Mouse (Mus musculus) adrenal gland, adult 18-20 months (tissue): ENCODE measurements around the gene Setd5. TPM values are rescaled to one million over a fixed set of nuclear protein-coding genes. Genes with fewer than 3 reads are reported as not detected.

ENCODE experiments used
- DNase-seq, 2 experiments: peaks; one replicate each; pipeline ENCODE4 v3.0.0; 2021 to 2022; ENCODE audit warnings: low spot score in 2 of 2
- total RNA-seq, 2 experiments: library from RNA; stranded (reverse); gene quantifications; 1 replicate in 1 of 2; 2 replicates in 1 of 2; pipeline ENCODE4 v1.2.3; 2021

Gene Setd5
- total RNA-seq, 2 experiments from 2014 or later = 72.2 to 86.2 TPM

DNA sequence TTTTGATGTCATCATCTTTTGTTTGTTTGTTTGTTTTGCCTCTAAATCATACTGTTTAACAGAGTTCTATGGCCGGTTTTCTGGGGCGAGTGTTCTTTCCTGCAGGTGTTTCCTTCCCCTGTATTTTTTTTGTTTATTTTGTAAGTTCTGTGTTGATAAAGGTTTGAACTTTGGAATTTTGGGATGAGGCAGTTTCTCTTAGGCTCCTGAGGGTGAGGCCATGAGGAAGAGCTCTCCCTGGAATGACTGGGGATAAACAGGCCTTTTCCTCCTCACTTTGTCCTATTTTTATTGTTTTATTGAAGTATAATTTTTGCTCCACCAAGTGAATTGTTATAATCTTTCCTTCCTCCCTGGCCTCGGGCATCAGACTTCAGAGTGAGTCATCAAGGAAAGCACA is 24.2 kb upstream of the Setd5 start:
- DNase-seq = no peak

DNA sequence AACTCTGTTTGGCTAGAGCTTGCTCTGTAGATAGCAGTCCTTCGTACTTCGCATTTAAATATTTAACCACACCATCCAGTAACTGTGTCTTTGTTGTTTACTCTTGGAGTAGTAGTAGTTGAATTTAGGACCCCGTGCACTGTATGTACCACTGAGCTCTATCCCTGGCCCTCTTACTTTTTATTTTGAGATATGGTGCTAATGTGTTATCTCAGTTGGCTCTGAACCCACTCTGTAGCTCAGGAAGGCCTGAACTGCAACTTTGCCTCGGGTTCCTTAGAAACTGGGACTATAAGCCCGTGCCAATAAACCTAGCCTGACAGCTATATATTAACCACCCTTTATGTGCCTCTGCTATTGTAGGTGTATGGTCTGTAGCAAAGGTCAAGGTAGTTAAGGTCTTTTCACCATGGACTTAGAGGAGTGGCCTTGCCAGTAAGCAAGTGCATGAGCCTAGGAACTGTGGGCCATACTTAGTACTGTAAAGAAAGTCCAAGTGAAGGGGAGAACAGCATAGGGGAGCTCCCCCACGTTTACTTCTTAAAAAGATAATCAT is 22.5 kb upstream of the Setd5 start:
- DNase-seq = no peak

- DNase-seq = no peak
Observed at GRCm38 (mm10) chr6:113060892-113061563, 16.1 kb upstream of the Setd5 start.

DNA sequence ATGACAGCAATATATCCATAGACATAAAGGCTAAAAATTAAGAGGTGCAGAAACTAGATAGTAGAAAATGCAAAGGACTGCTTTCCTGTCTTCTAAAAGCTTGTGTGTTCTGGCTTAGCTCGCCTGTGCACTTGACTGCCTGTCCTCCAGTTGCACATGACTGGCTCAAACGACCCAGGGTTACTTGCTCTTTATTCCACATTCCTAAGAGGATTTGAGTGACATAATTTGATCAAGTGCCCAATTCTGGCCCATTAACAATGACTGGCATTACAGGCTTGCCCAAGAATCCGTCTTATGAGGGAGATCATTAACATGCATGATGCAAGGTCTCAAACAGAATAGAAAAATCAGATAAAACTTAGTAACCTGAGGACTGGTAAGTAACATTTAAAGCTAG is 14.9 kb upstream of the Setd5 start:
- DNase-seq = no peak

- DNase-seq = no peak
Observed at GRCm38 (mm10) chr6:113063363-113063762, 13.8 kb upstream of the Setd5 start.

DNA sequence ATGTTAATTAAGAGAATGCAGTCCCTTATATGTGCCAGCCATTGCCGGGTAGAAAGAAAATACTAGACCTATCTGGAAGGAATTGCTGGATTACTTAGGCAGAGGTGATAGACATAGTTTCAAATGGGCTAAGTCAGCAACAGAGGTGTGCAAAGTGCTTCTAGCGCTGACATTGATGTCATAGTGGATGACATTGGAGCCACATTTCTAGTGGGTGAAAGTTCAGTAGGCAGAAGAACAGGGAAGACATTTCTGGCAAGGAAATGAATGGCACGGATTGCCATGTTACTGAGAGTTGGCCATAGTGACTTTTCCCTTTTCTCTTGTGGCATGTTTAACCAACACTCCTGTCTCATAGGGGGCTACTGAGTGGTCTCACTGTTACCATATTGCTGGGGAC is 12.0 kb upstream of the Setd5 start:
- no peak for DNase-seq

DNA sequence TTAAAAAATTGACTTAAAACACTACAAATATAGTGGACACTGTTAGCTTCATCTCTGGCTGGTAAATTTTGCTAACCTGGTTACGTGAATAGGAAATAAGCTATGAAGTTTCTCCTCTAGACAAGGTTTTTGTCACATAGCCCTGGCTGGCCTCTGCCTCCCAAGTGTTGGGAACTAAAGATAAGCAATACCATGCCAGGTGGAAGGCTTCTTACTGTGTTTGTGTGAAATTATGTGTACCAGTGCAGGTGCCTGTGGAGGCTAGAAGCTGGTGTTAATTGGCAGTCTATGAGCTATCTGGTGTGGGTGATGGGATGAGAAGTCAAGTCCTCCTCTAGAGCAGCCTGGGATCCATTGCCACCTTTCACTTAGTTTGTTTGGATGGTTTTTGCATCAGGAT is 8.0 kb upstream of the Setd5 start:
- no peak for DNase-seq

- DNase-seq = no peak
Observed at GRCm38 (mm10) chr6:113075261-113075660, 1.9 kb upstream of the Setd5 start.

DNA sequence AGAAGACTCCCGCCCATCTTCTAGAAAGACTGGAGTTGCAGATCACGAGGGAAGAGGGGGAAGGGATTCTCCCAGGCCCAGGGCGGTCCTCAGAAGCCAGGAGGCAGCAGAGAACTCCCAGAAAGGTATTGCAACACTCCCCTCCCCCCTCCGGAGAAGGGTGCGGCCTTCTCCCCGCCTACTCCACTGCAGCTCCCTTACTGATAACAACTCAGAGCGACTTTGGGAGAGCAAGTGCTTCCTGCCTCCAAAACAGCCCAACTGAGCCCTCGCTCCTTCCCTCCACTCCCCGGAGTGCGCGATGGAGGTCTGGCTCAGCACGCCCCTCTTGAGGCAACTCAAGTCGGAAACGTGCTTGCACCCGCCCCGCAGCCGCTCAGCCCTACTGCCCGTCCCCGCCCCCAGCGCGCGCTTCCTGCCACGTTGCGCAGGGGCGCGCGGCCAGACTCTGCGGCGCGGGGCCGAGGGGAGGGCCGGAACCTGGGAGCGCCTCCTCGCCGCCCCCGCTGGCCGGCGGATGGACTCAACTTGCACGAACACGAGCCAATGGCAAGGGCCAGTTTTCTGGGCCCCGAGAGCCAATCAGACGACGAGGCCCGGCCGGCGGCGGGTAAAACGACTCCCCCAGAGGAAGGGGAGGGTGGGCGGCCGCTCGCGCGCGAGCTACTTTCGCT is 1.0 kb upstream of the Setd5 start:
- peak; percentile 93 to 96 for DNase-seq

GRCm38 (mm10) chr6:113077569-113078030 is 435 bp downstream of the Setd5 start:
- DNase-seq = no peak

- DNase-seq = peak; percentile 28 to 32
Observed at GRCm38 (mm10) chr6:113078031-113078721, 1.0 kb downstream of the Setd5 start.

- DNase-seq = peak in 1 of 2 experiments; percentile 24
Observed at GRCm38 (mm10) chr6:113079492-113079891, 2.3 kb downstream of the Setd5 start.

DNA sequence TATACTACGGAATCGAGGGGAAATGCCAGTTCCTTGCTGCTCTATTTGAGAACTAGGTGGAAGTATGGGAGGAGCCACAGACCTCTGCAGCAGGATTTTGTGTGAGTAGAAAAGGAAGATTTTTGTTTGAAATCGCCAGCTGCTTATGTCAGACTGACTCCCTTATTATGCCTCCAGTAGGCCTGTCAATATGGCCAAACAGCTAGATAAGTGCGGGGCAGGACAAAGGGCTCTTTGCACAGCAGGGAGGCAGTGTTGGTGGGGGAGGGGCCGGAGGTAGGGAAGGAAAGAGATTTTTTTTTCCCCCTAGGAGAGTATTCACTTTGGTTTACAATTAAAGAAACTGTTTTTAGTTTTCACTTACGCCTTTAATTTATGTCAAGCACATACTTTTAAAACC is 5.1 kb downstream of the Setd5 start:
- DNase-seq = no peak

GRCm38 (mm10) chr6:113084590-113084989 is 7.4 kb downstream of the Setd5 start:
- no peak for DNase-seq

DNA sequence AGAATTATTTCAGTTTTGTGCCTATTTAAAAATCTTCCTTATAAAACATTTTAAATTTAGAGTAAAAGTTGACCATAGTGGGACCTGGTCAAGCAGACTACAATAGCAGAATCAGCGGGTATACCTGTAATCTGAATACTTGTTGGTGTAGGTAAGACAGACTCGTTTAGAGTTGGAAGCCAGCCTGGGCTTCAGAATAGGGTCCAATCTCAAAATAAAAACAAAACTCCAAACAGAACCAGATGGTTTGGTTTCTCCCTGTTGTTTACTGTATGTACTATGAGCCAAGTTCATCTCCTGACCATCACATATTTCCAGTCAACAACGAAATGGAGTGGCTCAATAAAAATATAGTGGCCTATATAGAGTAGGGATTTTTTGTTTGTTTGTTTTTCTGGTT is 16.0 kb downstream of the Setd5 start:
- no peak for DNase-seq

GRCm38 (mm10) chr6:113095547-113095946 is 18.4 kb downstream of the Setd5 start:
- DNase-seq = no peak

DNA sequence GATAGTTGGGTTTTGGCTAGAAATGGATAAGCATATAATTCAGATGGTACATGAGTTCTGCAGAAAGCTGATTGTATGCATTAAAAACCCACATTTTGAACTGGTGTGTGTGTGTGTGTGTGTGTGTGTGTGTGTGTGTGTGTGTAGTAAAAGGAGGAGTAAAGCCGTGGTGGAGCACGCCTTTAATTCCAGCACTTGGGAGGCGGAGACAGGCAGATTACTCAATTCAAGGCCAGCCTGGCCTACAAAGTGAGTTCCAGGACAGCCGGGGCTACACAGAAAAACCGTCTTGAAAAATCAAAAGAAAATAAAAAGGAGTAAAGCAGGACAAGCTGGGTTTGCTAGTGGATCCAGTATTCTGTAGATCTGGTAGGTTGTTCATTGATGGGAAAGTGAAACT is 20.5 kb downstream of the Setd5 start:
- no peak for DNase-seq

DNA sequence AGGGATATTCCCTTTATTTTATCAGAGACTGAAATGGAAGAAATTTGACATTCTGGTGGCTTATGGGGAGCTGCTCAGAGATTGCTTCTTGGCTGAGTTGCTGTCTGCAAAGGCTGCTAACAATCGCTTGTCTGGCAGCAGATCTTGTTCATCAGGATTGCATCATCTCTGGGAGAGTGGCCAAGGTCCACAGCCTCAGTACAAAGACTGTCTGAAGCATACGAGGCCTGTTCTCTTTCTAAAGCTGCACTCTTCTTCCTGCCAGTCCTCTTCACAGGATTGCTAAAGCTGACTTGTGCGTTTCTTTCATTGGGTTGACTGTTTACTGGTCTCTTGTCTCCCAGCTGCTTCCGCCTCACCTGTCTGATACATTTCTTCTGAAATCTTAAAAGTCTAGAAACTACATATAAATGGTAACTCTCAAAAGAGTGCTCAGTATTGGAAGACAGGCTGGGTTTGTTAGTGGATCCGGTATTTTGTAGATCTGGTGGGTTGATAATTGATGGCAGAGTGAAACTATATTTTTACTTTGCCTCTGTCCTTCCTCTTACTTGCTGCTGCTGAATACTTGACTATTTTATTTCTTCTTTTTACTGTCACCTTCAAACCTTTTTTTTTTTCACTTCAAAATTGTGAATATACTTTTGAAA is 22.6 kb downstream of the Setd5 start:
- peak; percentile 78 to 81 for DNase-seq

DNA sequence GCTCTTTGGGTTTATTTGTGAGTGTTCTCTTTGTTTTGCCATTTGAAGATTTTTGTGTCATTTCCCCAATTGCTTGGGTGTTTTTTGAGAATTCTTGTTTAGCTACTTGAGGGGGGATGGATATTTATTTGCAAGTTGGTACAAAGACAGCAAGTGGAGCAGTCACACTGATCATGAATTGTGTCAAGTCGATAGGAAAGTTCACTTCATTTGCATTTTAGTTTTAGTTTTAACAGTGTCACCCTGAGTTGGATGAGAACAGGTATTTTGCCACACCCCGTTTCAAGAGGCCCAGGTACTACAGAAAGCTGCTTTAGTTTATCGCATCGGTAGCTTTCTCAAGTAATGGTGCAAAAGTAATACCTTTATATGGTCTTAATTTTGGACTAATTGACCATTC is 25.4 kb downstream of the Setd5 start:
- DNase-seq = no peak

GRCm38 (mm10) chr6:113103765-113104164 is 26.6 kb downstream of the Setd5 start:
- DNase-seq = peak; percentile 44 to 60

DNA sequence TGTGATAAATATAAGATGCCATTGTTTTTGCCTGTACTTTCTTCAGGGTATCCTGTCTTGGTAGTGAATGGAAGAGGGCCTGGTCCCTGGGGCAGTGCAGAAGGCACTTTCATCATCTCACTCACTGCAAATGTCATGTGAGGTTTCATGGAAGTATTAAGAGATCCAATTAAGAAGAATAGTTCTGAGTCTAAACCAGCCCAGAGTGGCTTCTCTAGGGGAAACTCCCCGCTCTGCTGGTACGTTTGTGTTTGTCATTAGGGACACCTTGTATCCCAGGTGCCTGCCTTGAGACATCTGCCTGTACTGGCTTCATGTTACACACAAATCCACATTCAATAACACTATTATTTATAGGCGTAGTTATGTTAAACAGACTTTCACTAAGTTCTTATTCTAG is 32.2 kb downstream of the Setd5 start:
- DNase-seq = no peak
